Mouse (Mus musculus) gastrocnemius, adult 2 months (tissue): ENCODE data around the gene Tmem237. TPM values are rescaled to one million over a fixed set of nuclear protein-coding genes. Genes with fewer than 3 reads are reported as not detected.

Experiments used
- DNase-seq: peaks from one replicate; pipeline ENCODE4 v3.0.0; 2022
- H3K27ac ChIP-seq: fragments of 200-600 bp; 2 replicates; pipeline ENCODE4 v1.8.1; 2022; ENCODE audit warnings: mild to moderate bottlenecking
- H3K4me3 ChIP-seq: fragments of 200-600 bp; 2 replicates; pipeline ENCODE4 v1.8.1; 2022; ENCODE audit warnings: mild to moderate bottlenecking, moderate library complexity
- CTCF ChIP-seq: fragments of 200-600 bp; IDR thresholded peaks from 2 replicates; pipeline ENCODE4 v1.8.1; 2022; ENCODE audit warnings: antibody characterized with exemption, mild to moderate bottlenecking, moderate library complexity
- intact Hi-C: fragments of 180-260 bp; cut with DNase I; formaldehyde crosslinking; loops from one replicate; pipeline ENCODE4 v1.15.1; 2025
- total RNA-seq, 2 experiments: library from RNA; stranded (reverse); gene quantifications; 2 replicates each; pipeline ENCODE4 v1.2.3; 2021

Tmem237 gene
- total RNA-seq, 2 experiments from 2014 or later, result 3.5 to 4.1 TPM

- DNase-seq, result no peak
- intact Hi-C loops, result no loop called here
- Histone ChIP-seq H3K27ac (no peak overlapping the region), H3K4me3 (no peak overlapping the region)
- no peak for TF ChIP-seq CTCF
Measured at GRCm38 (mm10) chr1:59157846-59158245, 37.6 kb upstream of the Tmem237 start.

DNA sequence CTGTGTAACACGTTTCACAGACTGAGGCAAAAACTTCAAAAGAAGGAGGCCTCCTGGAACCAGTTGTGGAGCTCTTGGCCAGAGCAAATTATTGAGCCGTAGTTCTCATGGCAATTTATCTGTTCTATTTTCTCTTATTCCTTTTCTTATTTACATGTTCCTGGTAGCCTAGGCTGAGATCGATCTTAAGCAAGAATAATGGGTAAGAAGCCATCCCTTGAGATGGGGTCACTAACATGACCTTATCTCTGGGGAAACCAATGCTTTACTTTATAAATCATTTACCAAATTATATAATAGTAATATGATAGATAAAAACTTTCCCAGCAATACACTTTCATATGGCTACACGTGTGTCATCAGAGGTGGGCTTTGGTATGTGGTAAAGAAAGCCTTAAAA is 32.1 kb upstream of the Tmem237 start:
- no peak overlapping the region for H3K27ac ChIP-seq
- no peak for DNase-seq
- H3K4me3 ChIP-seq, result no peak overlapping the region
- intact Hi-C loops, result no loop called here
- no peak for TF ChIP-seq CTCF

GRCm38 (mm10) chr1:59150542-59150941 is 30.3 kb upstream of the Tmem237 start:
- no peak for DNase-seq
- H3K4me3 ChIP-seq, result no peak overlapping the region
- H3K27ac ChIP-seq, result no peak overlapping the region
- no peak for TF ChIP-seq CTCF
- intact Hi-C loops, result no loop called here

GRCm38 (mm10) chr1:59144543-59144942 is 24.3 kb upstream of the Tmem237 start:
- intact Hi-C loops, result loop anchor here (2.0 kb wide), 1 partner anchor 94 kb away; no protein-coding TSS in a partner anchor
- DNase-seq, result peak; percentile 32
- H3K27ac ChIP-seq, result no peak overlapping the region
- H3K4me3 ChIP-seq, result no peak overlapping the region
- peak; percentile 58 for TF ChIP-seq CTCF

DNA sequence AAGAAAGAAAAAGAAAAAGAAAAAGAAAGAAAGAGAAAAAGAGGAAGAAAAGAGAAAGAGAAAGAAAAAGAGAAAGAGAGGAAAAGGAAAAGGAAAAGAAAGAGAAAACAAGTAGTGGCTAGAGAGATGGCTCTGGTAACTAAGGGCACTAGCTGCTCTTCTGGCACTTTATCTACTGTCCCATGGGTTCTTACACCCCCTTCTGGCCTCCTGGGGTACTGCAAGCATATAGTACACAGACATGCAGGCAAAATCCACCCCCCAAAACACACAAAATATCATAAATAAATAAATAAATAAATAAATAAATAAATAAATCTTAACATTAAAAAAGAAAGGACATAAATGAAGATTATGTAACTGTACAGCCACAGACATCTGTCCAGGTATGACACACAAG is 22.6 kb upstream of the Tmem237 start:
- peak; percentile 65 for DNase-seq
- no peak overlapping the region for H3K27ac ChIP-seq
- peak; percentile 79 for TF ChIP-seq CTCF
- intact Hi-C loops, result loop anchor here (1.0 kb wide), 1 partner anchor 373 kb away; no protein-coding TSS in a partner anchor
- no peak overlapping the region for H3K4me3 ChIP-seq

DNA sequence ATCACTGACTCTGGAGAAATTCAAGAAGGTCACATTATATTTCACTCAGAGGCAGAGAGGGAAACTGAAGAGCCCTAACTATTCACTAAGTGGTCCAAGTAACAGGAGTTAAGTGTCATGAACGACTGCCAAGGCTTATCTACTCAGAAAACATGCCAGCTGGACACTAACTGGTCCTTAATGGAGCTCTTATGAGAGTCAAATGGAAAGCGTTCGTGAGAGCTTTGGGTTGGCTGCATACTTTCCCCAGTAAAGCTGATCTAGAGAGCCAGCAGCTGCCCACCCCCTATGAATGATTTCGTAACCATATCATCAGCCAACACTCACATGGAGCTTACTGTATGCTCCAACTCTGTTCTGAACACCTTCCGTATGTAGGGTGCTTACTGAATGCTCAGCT is 14.2 kb upstream of the Tmem237 start:
- no peak overlapping the region for H3K4me3 ChIP-seq
- no peak overlapping the region for H3K27ac ChIP-seq
- DNase-seq, result no peak
- no peak for TF ChIP-seq CTCF
- intact Hi-C loops, result no loop called here

GRCm38 (mm10) chr1:59128879-59129278 is 8.7 kb upstream of the Tmem237 start:
- TF ChIP-seq CTCF, result no peak
- intact Hi-C loops, result no loop called here
- Histone ChIP-seq H3K4me3 (no peak overlapping the region), H3K27ac (no peak overlapping the region)
- DNase-seq, result no peak

DNA sequence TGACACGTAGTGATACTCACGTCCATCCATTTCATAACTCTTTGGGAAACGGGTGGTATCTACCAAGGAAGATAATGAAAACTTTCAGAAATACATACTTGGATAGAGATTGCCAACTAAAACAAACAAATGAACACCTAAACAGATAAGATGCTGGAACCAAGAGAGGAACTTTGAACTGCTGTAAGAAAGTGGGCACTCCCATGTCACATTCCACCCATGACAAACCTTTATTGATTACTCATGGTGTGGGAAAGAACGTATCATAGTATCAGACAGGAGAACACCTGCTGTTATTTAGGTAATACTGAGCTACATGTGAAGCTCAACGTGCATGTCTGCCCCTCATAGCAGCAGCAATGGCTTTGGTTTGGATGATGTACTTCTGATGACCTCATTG is 5.3 kb upstream of the Tmem237 start:
- no peak for TF ChIP-seq CTCF
- no peak for DNase-seq
- intact Hi-C loops, result no loop called here
- Histone ChIP-seq H3K27ac (no peak overlapping the region), H3K4me3 (no peak overlapping the region)

- intact Hi-C loops, result no loop called here
- Histone ChIP-seq H3K27ac (no peak overlapping the region), H3K4me3 (no peak overlapping the region)
- DNase-seq, result no peak
- no peak for TF ChIP-seq CTCF
Measured at GRCm38 (mm10) chr1:59110524-59110923, 9.7 kb downstream of the Tmem237 start.

DNA sequence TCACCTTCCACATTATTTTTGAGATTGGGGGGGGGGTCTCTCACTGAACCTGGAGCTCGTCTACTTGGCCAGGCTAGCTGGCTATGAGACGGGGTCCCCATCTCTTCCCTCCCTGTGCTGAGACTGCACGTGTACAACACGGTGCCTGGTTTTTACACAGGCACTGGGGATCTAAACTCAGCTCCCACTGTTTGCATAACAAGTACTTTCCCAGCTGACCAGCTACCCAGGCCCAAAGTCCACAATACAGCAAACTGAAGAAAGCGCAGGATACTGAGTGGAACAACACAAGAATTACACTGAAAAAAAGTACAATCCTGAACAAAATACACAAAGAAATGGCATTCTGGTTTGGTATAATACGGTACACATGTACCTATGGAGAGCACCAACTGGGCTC is 18.1 kb downstream of the Tmem237 start:
- DNase-seq, result no peak
- intact Hi-C loops, result no loop called here
- Histone ChIP-seq H3K27ac (no peak overlapping the region), H3K4me3 (no peak overlapping the region)
- TF ChIP-seq CTCF, result no peak

DNA sequence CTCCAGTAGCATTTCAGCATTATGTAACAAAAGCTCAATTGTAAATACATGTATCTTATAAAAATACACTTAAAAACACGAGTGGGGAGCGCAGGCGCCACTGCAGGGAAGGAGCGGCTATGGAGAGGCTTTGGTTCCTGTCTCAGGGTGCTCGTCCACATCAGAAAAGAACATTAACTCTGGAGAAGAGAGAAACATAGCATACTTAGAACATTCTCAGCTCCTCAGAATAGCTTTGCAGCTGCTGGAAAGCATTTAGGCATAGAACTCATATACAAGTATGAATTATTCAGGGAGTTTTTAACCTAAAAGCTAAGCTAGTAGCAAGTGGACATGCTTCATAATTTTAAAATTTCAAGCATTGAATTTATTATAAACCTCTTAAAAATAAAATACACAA is 19.2 kb downstream of the Tmem237 start:
- intact Hi-C loops, result no loop called here
- no peak overlapping the region for H3K4me3 ChIP-seq
- H3K27ac ChIP-seq, result no peak overlapping the region
- TF ChIP-seq CTCF, result no peak
- DNase-seq, result no peak

DNA sequence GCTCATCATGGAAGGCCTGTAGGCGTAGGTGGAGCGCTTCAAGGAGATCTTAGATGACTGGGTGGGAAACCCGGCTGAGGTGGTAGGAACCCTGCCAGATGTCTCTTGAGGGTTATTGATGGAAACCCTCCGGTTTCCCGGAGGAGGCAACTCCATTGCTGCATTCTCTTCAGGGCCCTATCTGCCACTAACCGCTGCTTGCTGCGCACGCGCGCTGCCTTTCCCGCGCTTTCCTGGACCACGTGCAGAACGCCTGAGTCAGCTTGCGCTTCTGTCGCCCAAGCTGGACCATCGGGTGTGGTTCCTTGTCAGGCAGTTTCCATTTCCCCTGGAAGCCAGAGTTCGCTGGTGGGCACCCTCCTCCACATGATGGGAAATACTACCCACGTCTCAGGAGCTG is 25.5 kb downstream of the Tmem237 start, which contains the start of gene C2cd6:
C2cd6 (minus strand) TSS at position 196 of the 400 bp plus-strand sequence.
- no peak for TF ChIP-seq CTCF
- Histone ChIP-seq H3K4me3 (no peak within 1 kb of the TSS), H3K27ac (no peak within 1 kb of the TSS)
- intact Hi-C loops, result no loop called here
- no peak for DNase-seq

GRCm38 (mm10) chr1:59070867-59071266 is 49.3 kb downstream of the Tmem237 start:
- peak; percentile 25; the same call in 1 of the 2 replicates for TF ChIP-seq CTCF
- no peak overlapping the region for H3K4me3 ChIP-seq
- H3K27ac ChIP-seq, result no peak overlapping the region
- intact Hi-C loops, result no loop called here
- DNase-seq, result no peak

GRCm38 (mm10) chr1:59067976-59068375 is 52.2 kb downstream of the Tmem237 start:
- intact Hi-C loops, result loop anchor here (2.0 kb wide), 1 partner anchor 169 kb away; the partner anchor contains the start of gene Als2
- Histone ChIP-seq H3K27ac (no peak overlapping the region), H3K4me3 (no peak overlapping the region)
- peak; percentile 42 for TF ChIP-seq CTCF
- DNase-seq, result no peak
